ENCODE assay signal across 11 mouse cellular contexts in the genomic region with DNA sequence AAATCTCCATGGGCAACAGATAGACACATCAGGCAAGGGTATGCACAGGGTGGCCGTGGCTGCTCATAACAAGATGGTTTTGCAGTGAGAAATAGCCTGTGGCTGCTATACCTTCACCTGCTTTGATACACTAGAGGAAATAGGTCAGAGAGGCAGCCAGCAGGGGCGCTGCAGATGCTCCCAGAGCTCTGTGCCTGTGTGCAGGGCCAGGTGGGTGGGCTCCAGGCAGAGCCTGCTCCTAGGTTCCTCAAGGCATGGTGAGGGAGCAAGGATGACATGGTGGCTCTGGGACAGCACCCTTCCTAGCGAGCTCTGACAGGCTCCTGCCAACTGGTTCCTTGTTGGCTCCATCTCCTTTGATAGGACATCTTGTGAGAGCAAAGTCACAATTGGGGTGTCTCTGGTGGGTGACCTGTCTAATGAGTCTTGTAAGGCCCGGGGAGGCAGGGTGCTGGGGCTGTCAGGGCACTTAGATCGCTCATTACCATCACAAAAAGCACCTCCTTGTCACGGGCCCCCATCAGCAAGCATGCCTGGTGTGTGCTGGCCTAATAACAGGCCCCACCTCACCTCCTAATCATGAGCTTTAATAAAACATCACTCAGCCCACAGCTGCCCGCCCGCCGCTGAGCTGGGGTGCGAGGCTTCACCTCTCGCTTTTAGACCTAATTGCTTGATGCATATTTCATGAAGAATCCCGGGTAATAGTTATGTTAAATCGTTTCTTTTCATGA. TPM values are rescaled to one million over a fixed set of nuclear protein-coding genes. Genes with fewer than 3 reads are reported as not detected.
DNase-seq lines count a peak whose midpoint lies in the region; ATAC-seq and TF ChIP-seq lines count a peak whose summit lies in the region.
"Had no signal": no experiment of that assay in that cellular context is flagged by ENCODE, and none has a peak within 500 bp of the region (broad histone marks: within the 10 kb centered on the region; RNA-seq: fewer than 3 reads in every experiment).

No protein-coding gene starts in this region.

- no peaks in the 10 kb centered on the region for H3K27me3 ChIP-seq in lung, postnatal 0 days (replicated peaks; ENCODE audit: insufficient read depth, low read length)
- H3K27me3 ChIP-seq in limb, embryonic 10.5 days (ENCODE audit: low read depth, poor library complexity, severe bottlenecking): no peaks in the 10 kb centered on the region
- no peaks in the 10 kb centered on the region for H3K27me3 ChIP-seq in stomach, postnatal 0 days (ENCODE audit: control insufficient read depth, insufficient read depth, low read length)
- H3K27me3 ChIP-seq: liver, embryonic 15.5 days had no signal

- H3K9me3 ChIP-seq in lung, postnatal 0 days (ENCODE audit: low read length): no peaks in the 10 kb centered on the region
- H3K9me3 ChIP-seq in limb, embryonic 10.5 days (replicated peaks): no peaks in the 10 kb centered on the region
- H3K9me3 ChIP-seq in stomach, postnatal 0 days (ENCODE audit: control insufficient read depth, low read length): no peaks in the 10 kb centered on the region
- H3K9me3 ChIP-seq: liver, embryonic 15.5 days had no signal

- H3K4me1 ChIP-seq in lung, postnatal 0 days (ENCODE audit: insufficient read depth, low read depth, low read length): peaks cover 3% of the 10 kb centered on the region; the same call in 1 of the 2 replicates
- peaks cover 29% of the 10 kb centered on the region for H3K4me1 ChIP-seq in limb, embryonic 10.5 days
- 0 out of 2 replicates have a peak, but pooled peaks cover 5% of the 10 kb centered on the region for H3K4me1 ChIP-seq in stomach, postnatal 0 days (replicated peaks; ENCODE audit: control insufficient read depth, insufficient read depth)

- TF ChIP-seq CTCF in lung, postnatal 0 days (IDR thresholded peaks at IDR 0.05): peak; percentile 65
- peak; percentile 63 for TF ChIP-seq CTCF in stomach, postnatal 0 days (IDR thresholded peaks at IDR 0.05; ENCODE audit: low read depth)

- ATAC-seq in lung, postnatal 0 days: no peak
- no peak for ATAC-seq in stomach, postnatal 0 days (ENCODE audit: low FRiP score, low TSS enrichment)

- H3K4me2 ChIP-seq in lung, postnatal 0 days (replicated peaks; ENCODE audit: low read depth, low read length): no peak overlapping the region
- H3K4me2 ChIP-seq in stomach, postnatal 0 days (replicated peaks; ENCODE audit: low read depth): no peak overlapping the region
- H3K4me2 ChIP-seq: liver, embryonic 15.5 days had no signal

- H3K36me3 ChIP-seq in lung, postnatal 0 days (ENCODE audit: insufficient read depth, low read length): no peaks in the 10 kb centered on the region
- H3K36me3 ChIP-seq in limb, embryonic 10.5 days: peaks cover 14% of the 10 kb centered on the region
- no peaks in the 10 kb centered on the region; the same call in 1 of the 2 replicates for H3K36me3 ChIP-seq in stomach, postnatal 0 days (ENCODE audit: control insufficient read depth, insufficient read depth, low read length)

- DNase-seq in lung, postnatal 0 days (ENCODE audit: low spot score): no peak
- no peak for DNase-seq in lung, postnatal 14 days
- DNase-seq in embryo, embryonic 10 days (ENCODE audit: low spot score): peak; percentile 64
- peak; percentile 62 for DNase-seq in limb, embryonic 10.5 days (ENCODE audit: low spot score)
- DNase-seq in stomach, postnatal 0 days (ENCODE audit: low spot score): peak; percentile 54
- no peak for DNase-seq in spleen, adult 18-20 months
- no peak for DNase-seq in left cerebral cortex, adult 9 months (ENCODE audit: low spot score in 2 of 2)
- DNase-seq in layer of hippocampus, postnatal 14 days (ENCODE audit: low spot score in 2 of 2): no peak
- DNase-seq: adrenal gland, postnatal 25 days had no signal

- no peak overlapping the region for H3K27ac ChIP-seq in lung, postnatal 0 days (ENCODE audit: low read length)
- no peak overlapping the region; the same call in 1 of the 2 replicates for H3K27ac ChIP-seq in limb, embryonic 10.5 days
- no peak overlapping the region for H3K27ac ChIP-seq in stomach, postnatal 0 days (replicated peaks)
- H3K27ac ChIP-seq: liver, embryonic 15.5 days had no signal

- TF ChIP-seq EP300 in lung, postnatal 0 days (IDR thresholded peaks at IDR 0.05): no peak
- TF ChIP-seq EP300 in stomach, postnatal 0 days (optimal IDR thresholded peaks at IDR 0.05): no peak

- 73% methylated on average over 13 of the region's 13 CpGs for WGBS in lung, postnatal 0 days
- WGBS in limb, embryonic 10.5 days: 74% methylated on average over 13 of the region's 13 CpGs
- WGBS in stomach, postnatal 0 days: 70% methylated on average over 13 of the region's 13 CpGs

- H3K9ac ChIP-seq in lung, postnatal 0 days (replicated peaks; ENCODE audit: low read depth): no peak overlapping the region
- H3K9ac ChIP-seq in stomach, postnatal 0 days (ENCODE audit: low read length): no peak overlapping the region
- H3K9ac ChIP-seq: liver, embryonic 15.5 days had no signal

- H3K4me3 ChIP-seq in lung, postnatal 0 days (ENCODE audit: low read depth, low read length): no peak overlapping the region
- H3K4me3 ChIP-seq in limb, embryonic 10.5 days: no peak overlapping the region
- H3K4me3 ChIP-seq in stomach, postnatal 0 days (ENCODE audit: low read depth, low read length): no peak overlapping the region
- H3K4me3 ChIP-seq: erythroblast, embryonic 14.5 days; liver, embryonic 15.5 days had no signal

RNA-seq across cellular contexts. Expression of a gene that starts 18.3 kb away (rescaled TPM):
- 59.4 and 69.4 TPM in 2 replicates for polyA plus RNA-seq in lung, postnatal 0 days (2015; fragmentation: Nextera tagmentation; extraction: Ambion mirVana)
- 75.6 and 85.1 TPM in 2 replicates for polyA plus RNA-seq in limb, embryonic 10.5 days (2016; fragmentation: Nextera tagmentation; extraction: Ambion mirVana)
- 39.9 and 40.5 TPM in 2 replicates for polyA plus RNA-seq in stomach, postnatal 0 days (2015; fragmentation: Nextera tagmentation; extraction: Ambion mirVana)
- 100 to 1,000 TPM; 117 to 126 TPM for total RNA-seq in layer of hippocampus, postnatal 14 days (2021)

Comparison
In these comparisons a context has a peak if more than half of its experiments do, and no peak if none do; other contexts are left out.
1. DNase-seq: peak in embryo, embryonic 10 days (single experiment), limb, embryonic 10.5 days (single experiment) and stomach, postnatal 0 days (single experiment); none in lung, postnatal 0 days (single experiment), lung, postnatal 14 days (single experiment), spleen, adult 18-20 months (0 of 2), left cerebral cortex, adult 9 months (0 of 2) and layer of hippocampus, postnatal 14 days (0 of 2).